Mouse (Mus musculus): ENCODE data around the gene 1810010D01Rik. TPM values are rescaled to one million over a fixed set of nuclear protein-coding genes. Genes with fewer than 3 reads are reported as not detected.

The 1810010D01Rik gene
- total and polyA plus RNA-seq, 3 experiments, result 0.37 TPM; not detected in 2

DNA sequence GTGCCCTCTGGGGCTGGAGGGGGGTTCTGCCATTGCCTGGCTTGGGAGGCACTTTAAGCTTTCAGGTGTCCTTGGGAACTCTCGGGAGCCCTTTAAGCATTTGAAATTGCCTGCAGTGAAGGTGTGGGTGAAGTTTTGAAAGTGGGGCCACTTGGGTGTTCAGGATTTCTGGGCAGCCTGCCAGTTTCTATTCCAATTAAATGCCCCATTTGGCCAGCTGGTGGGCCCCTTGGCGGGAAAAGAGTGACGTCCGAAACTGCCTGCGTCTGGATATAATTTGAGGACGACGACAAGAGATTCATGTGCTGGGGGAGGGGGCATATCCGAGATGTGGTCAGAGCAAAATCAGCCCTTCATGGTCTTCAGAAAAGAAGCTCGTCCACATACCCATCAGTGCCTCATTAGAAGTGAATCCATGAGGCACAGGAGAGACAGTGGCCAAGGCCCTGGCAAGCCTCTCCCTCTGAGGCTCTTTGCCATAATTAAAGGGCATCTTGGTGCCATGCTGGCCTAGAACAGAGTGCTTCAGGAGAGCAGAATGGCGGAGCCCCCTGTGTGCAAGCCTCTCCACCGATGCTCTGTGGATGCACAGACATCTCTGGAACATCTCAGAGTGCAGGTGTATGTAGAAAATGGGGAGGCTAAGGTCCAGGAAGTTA lies 26.4 kb downstream of the 1810010D01Rik start:
- Histone ChIP-seq H3K27me3 (ENCODE audit: control insufficient read depth, insufficient read depth, low read length) (no peaks in the 10 kb centered on the region), H3K4me3 (no peak overlapping the region), H3K4me1 (ENCODE audit: control insufficient read depth, insufficient read depth, low read length) (no peaks in the 10 kb centered on the region), H3K9ac (ENCODE audit: low read depth, low read length) (no peak overlapping the region), H3K79me2 (replicated peaks; ENCODE audit: control insufficient read depth, insufficient read depth, low read length) (no peaks in the 10 kb centered on the region), H3K27ac (no peak overlapping the region), H3K36me3 (ENCODE audit: control insufficient read depth, insufficient read depth, low read length) (no peaks in the 10 kb centered on the region)
- intact Hi-C loops (cut with DNase I), result no loop called here
- no peak for TF ChIP-seq POLR2A (IDR thresholded peaks at IDR 0.05; ENCODE audit: insufficient read depth, low read depth, low read length)
- no peak for TF ChIP-seq EP300 (IDR thresholded peaks at IDR 0.05; ENCODE audit: insufficient read depth, low read depth, low read length)
- no peak for DNase-seq
- WGBS, result 80% methylated on average over 11 of the region's 11 CpGs

DNA sequence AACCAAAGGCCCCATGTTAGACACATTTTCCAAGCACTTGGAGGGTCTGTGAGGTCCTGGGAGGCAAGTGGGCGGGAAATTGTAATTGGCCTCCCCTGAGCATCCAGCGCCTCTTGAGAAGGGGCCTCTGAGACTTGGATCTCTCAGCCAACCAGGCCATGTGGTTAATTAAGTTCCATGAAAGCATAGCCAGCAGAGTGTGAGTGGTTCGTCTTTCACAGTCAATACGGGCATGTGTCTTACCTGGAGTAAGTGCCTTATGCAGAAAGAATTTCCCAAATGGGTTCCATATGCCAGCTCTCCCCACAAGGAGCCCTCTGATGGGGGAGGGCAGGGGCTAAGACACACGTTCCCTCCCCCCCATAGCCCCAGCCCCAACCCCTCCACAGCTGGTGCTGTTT lies 28.2 kb downstream of the 1810010D01Rik start:
- Histone ChIP-seq H3K36me3 (ENCODE audit: control insufficient read depth, insufficient read depth, low read length) (no peaks in the 10 kb centered on the region), H3K4me1 (ENCODE audit: control insufficient read depth, insufficient read depth, low read length) (no peaks in the 10 kb centered on the region), H3K4me3 (no peak overlapping the region), H3K9ac (ENCODE audit: low read depth, low read length) (no peak overlapping the region), H3K79me2 (replicated peaks; ENCODE audit: control insufficient read depth, insufficient read depth, low read length) (no peaks in the 10 kb centered on the region), H3K27me3 (ENCODE audit: control insufficient read depth, insufficient read depth, low read length) (no peaks in the 10 kb centered on the region), H3K27ac (no peak overlapping the region)
- DNase-seq, result no peak
- 72% methylated on average over 5 of the region's 5 CpGs for WGBS
- TF ChIP-seq POLR2A (IDR thresholded peaks at IDR 0.05; ENCODE audit: insufficient read depth, low read depth, low read length) (no peak), EP300 (IDR thresholded peaks at IDR 0.05; ENCODE audit: insufficient read depth, low read depth, low read length) (no peak), CTCF (IDR thresholded peaks at IDR 0.05) (no peak)
- intact Hi-C loops (cut with DNase I), result no loop called here

DNA sequence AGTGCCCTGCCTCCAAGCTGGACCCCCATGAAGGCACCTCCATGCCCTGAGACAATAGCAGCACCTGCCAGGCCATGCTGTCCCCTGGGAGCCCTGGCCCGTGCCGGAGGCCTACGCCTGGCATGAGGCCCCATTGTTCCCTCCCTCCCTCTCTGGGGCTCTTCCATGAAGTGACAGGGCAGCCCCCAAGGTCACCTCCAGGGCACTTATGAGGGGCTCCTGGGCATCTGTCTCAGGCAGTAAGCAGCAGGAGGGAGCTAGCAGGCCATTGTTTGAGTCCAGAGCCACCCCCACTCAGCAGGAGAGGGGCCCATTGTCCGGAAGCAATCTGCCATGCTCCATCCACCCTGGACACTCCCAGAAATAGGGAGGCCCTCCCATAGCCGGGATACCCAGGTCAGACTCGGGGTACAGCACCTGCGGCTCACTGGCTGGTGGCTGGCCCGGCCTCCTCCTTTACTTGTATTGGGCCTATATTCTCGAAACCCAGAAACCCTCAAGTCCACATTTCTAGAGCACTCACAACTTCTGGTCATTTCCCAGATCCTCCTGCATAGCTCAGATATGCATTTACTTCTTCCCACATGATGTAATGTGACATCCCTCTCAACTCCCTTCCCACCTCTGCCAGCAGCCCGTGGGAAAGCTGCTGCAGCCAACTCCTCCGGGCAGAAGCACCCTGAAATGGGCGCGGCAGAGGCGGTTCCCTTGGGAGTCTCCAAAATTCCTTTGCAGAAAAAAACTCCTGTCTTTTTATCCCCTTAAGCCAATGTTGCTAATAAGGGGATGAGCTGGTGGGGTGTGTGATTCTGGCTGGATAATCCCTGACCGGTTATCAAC lies 30.9 kb downstream of the 1810010D01Rik start:
- Histone ChIP-seq H3K36me3 (ENCODE audit: control insufficient read depth, insufficient read depth, low read length) (no peaks in the 10 kb centered on the region), H3K4me3 (no peak overlapping the region), H3K27me3 (ENCODE audit: control insufficient read depth, insufficient read depth, low read length) (no peaks in the 10 kb centered on the region), H3K4me1 (ENCODE audit: control insufficient read depth, insufficient read depth, low read length) (no peaks in the 10 kb centered on the region), H3K79me2 (replicated peaks; ENCODE audit: control insufficient read depth, insufficient read depth, low read length) (no peaks in the 10 kb centered on the region), H3K27ac (no peak overlapping the region), H3K9ac (ENCODE audit: low read depth, low read length) (no peak overlapping the region)
- intact Hi-C loops (cut with DNase I), result no loop called here
- no peak for DNase-seq
- WGBS, result 70% methylated on average over 15 of the region's 15 CpGs
- no peak for TF ChIP-seq EP300 (IDR thresholded peaks at IDR 0.05; ENCODE audit: insufficient read depth, low read depth, low read length)
- no peak for TF ChIP-seq POLR2A (IDR thresholded peaks at IDR 0.05; ENCODE audit: insufficient read depth, low read depth, low read length)
- no peak for TF ChIP-seq CTCF (IDR thresholded peaks at IDR 0.05)

DNA sequence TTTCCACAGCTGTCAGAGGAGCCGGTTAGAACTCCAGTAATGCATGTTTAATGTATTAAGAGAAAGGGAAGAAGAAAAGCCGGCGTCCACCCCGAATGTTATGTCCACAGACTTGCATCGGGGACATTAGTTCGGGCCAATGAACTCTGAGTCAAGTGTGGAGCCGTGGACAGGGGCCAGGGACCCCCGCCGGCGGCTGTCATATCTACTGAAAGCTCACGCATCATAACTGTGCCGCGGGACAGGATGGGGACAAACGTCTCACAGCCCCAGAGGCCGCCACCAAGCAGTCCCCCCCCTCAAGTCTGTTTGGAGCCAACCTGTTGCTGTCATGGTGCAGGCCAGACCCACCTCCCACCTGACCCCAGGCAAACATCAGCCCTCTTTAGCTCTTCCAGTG lies 34.4 kb downstream of the 1810010D01Rik start:
- WGBS, result 79% methylated on average over 15 of the region's 15 CpGs
- Histone ChIP-seq H3K27ac (no peak overlapping the region), H3K36me3 (ENCODE audit: control insufficient read depth, insufficient read depth, low read length) (no peaks in the 10 kb centered on the region), H3K79me2 (replicated peaks; ENCODE audit: control insufficient read depth, insufficient read depth, low read length) (no peaks in the 10 kb centered on the region), H3K4me1 (ENCODE audit: control insufficient read depth, insufficient read depth, low read length) (no peaks in the 10 kb centered on the region), H3K27me3 (ENCODE audit: control insufficient read depth, insufficient read depth, low read length) (no peaks in the 10 kb centered on the region), H3K9ac (ENCODE audit: low read depth, low read length) (no peak overlapping the region), H3K4me3 (no peak overlapping the region)
- DNase-seq, result no peak
- TF ChIP-seq CTCF (IDR thresholded peaks at IDR 0.05) (no peak), POLR2A (IDR thresholded peaks at IDR 0.05; ENCODE audit: insufficient read depth, low read depth, low read length) (no peak), EP300 (IDR thresholded peaks at IDR 0.05; ENCODE audit: insufficient read depth, low read depth, low read length) (no peak)
- intact Hi-C loops (cut with DNase I), result no loop called here

DNA sequence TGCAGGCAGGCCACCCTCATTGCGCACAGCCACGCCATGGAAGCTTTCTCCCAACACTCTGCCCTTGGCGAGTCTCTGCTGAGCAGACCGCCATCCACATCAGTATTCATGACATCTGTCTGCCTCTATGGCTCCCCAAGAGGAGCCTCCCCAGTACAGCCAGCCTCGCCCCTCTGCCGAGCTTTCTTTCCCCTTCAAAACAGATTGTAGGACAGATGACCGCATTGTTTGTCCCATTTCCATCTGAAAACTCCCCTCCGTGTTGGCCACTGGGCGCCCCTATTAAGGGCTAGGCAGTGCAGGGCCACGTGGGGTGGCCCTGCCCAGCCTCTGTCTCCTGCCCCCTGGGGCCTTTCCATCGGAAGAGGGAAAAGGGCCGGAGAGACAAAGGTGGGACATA lies 34.8 kb downstream of the 1810010D01Rik start:
- no peak overlapping the region for H3K4me3 ChIP-seq
- no peaks in the 10 kb centered on the region for H3K4me1 ChIP-seq (ENCODE audit: control insufficient read depth, insufficient read depth, low read length)
- DNase-seq, result no peak
- H3K36me3 ChIP-seq (ENCODE audit: control insufficient read depth, insufficient read depth, low read length), result no peaks in the 10 kb centered on the region
- H3K27ac ChIP-seq, result no peak overlapping the region
- no peak overlapping the region for H3K9ac ChIP-seq (ENCODE audit: low read depth, low read length)
- H3K27me3 ChIP-seq (ENCODE audit: control insufficient read depth, insufficient read depth, low read length), result no peaks in the 10 kb centered on the region
- intact Hi-C loops (cut with DNase I), result no loop called here
- TF ChIP-seq CTCF (IDR thresholded peaks at IDR 0.05), result no peak
- TF ChIP-seq EP300 (IDR thresholded peaks at IDR 0.05; ENCODE audit: insufficient read depth, low read depth, low read length), result no peak
- no peak for TF ChIP-seq POLR2A (IDR thresholded peaks at IDR 0.05; ENCODE audit: insufficient read depth, low read depth, low read length)
- no peaks in the 10 kb centered on the region for H3K79me2 ChIP-seq (replicated peaks; ENCODE audit: control insufficient read depth, insufficient read depth, low read length)
- WGBS, result 48% methylated on average over 12 of the region's 12 CpGs

DNA sequence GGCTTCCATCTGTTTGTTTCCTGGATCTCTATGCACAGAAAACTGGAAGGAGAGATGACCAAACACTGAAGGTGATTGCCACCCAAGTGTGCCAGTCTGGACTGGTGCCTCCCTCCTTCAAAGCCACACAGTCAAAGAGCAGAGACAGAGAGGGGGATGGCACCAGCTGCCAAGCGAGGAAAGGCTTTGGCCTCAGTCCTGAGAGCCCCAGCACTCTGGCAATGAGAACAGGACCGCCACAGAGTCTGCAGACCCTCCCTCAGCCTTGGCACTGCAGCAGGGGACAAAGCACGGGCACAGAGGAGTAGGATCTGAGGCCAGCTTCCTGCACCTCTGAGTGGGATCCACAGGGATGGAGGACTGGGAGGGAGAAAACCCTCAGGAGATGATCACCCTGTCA lies 38.2 kb downstream of the 1810010D01Rik start:
- Histone ChIP-seq H3K36me3 (ENCODE audit: control insufficient read depth, insufficient read depth, low read length) (no peaks in the 10 kb centered on the region), H3K4me1 (ENCODE audit: control insufficient read depth, insufficient read depth, low read length) (no peaks in the 10 kb centered on the region), H3K9ac (ENCODE audit: low read depth, low read length) (no peak overlapping the region), H3K79me2 (replicated peaks; ENCODE audit: control insufficient read depth, insufficient read depth, low read length) (no peaks in the 10 kb centered on the region), H3K27me3 (ENCODE audit: control insufficient read depth, insufficient read depth, low read length) (no peaks in the 10 kb centered on the region), H3K4me3 (no peak overlapping the region), H3K27ac (no peak overlapping the region)
- 77% methylated on average over 3 of the region's 3 CpGs for WGBS
- no peak for TF ChIP-seq CTCF (IDR thresholded peaks at IDR 0.05)
- TF ChIP-seq EP300 (IDR thresholded peaks at IDR 0.05; ENCODE audit: insufficient read depth, low read depth, low read length), result no peak
- intact Hi-C loops (cut with DNase I), result no loop called here
- DNase-seq, result no peak

Data from heart, adult 2 months (tissue).